Mouse (Mus musculus) spleen, adult 10 weeks (tissue): ENCODE results near the gene Vax2. TPM values are rescaled to one million over a fixed set of nuclear protein-coding genes. Genes with fewer than 3 reads are reported as not detected.

Experiments used
- polyA plus RNA-seq: library from polyadenylated mRNA; stranded (reverse); fragments of 350-450 nt; fragmentation: Illumina TruSeq; extraction: RNeasy Lipid Tissue Mini Kit (QIAGEN cat#74804); gene quantifications from one replicate; pipeline ENCODE4 v1.2.3, GENCODE M21; 2015; ENCODE audit warnings: low replicate concordance; ENCODE audit not compliant: insufficient read depth

The Vax2 gene
- not detected for polyA plus RNA-seq

DNA sequence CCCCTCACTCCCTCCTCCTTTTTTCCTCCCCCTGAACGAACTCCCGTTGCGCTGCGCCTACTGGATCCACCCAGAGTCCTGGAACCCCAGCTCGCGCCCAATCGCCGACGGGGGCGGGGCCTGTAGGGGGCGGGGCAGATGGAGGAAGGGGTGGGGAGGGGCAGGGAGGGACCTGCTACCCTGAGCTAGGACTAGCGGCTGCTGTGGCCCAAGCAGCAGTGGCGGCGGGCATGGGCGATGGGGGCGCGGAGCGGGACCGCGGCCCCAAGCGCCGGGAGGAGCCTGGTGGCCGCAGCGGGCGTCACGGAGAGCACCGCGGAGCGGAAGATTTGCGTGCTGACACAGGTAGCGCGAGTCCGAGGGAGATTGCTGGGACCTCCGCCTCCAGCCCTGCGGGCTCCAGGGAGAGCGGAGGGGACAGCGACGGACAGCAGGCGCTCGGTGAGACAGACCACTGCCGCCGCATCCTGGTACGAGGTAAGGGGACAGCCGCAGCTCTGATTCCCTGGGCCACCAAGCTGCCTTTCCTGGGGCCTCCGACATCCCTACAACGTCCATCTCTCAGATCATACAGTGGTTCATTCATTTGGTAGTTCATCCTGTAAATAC lies at the start of gene Vax2:
Gene Vax2 (plus strand): TSS at position 198 of the 609 bp plus-strand sequence.

DNA sequence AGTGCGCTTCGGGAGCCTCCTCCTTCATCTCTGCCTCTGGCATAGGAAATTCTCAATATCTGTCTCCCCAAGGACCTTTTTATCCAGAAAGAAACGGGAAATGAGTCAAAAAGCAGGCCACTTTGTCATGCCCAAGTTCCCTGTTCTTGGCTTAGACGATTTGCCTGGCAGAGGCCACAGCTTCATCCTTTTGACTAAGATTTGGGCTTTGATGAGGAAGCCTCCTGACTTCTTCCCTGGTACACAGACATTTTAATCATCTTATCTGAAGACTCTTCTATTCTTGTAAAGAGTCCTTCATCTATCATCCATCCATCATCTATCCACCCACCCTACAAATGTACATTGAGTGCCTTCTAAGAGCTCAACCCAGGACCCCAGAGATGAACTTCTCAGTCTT lies 33.3 kb upstream of the Vax2 start, which contains the start of gene Cd207:
Gene Cd207 (minus strand): TSS at position 101 of the 400 bp plus-strand sequence.

DNA sequence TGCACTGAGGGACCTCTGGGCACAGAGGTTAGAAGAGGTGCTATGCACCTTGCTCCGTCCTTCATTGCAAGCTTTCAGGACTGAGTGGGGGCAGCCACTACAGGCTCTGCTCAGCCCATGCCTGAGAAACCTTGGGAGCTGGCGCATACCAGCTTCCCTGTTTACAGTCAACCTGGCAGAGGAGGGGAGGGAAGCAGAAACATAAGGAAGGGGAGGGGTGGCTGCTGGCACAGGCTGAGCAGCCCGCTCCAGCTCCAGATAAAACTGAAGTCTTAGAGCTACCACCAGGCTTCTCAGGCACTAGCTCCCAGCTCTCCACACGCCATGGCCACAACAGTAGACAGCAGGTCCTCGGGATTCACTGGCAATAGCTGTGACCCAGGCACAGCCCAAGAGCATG lies 31.7 kb downstream of the Vax2 start, which contains the start of gene Atp6v1b1:
Gene Atp6v1b1 (plus strand): TSS at position 230 of the 400 bp plus-strand sequence.

DNA sequence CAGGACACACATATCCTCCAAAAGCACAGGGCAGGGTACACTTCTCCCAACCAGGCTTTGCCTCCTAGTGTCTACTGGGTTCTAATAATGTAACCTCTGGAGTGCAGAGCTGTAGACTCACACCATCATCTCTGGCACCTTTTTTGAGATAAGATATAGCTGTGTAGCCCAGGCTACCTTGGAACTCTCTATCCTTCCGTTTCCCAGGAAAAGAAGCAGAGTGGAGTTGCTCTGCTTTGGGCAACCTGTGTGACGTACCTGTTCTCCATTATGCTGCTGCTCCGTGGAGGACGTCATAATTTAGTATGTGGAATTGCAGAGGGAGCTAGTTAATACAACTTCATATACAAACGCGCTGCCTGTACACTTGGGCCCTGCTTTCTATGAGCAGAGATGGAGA lies 51.3 kb downstream of the Vax2 start, which contains the start of gene Ankrd53:
Gene Ankrd53 (plus strand): TSS at position 301 of the 400 bp plus-strand sequence.

DNA sequence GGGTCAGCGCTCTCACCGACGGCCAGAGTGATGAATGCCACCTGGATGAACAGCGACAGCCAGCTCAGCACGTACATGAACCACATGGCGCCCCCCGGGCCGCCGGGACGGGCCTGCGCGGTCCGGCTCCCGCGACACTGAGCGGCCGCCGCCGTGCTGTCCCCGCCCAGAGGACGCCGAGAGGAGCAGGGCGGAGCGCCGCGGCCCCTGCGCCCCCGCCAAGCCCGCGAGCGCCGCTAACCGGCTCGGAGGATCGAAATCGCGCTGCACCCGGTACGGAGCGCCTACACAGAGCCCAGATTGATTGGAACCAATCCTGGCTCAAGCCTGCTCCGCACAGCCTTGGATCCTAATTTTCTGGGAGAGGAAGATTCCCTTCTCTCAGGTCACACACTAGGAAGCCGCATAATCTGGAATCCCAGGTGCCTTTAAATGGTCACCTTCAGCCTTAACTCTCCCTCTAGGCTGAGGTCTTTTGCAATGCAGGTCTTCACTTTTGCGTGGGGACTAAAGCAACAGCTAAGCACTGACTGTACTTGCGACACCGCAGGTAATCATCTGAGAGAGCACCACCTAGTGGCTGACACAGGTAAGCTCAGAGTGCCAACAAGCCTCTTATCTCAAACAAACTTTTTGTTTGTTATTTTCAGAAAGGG lies 64.7 kb downstream of the Vax2 start, which contains the start of gene Tex261:
Gene Tex261 (minus strand): TSS at position 176 of the 656 bp plus-strand sequence.

Other genes starting within 250 kb of the Vax2 start
- gene Dguok, start 204.3 kb upstream of the Vax2 start, polyA plus RNA-seq: 75.7 TPM
- 11.0 TPM for gene Actg2, start 175.0 kb upstream of the Vax2 start, polyA plus RNA-seq
- 23.9 TPM for gene Stambp, start 138.5 kb upstream of the Vax2 start, polyA plus RNA-seq
- gene Clec4f, start 55.1 kb upstream of the Vax2 start, polyA plus RNA-seq: not detected
- 3.3 TPM for gene Cd207, start 33.4 kb upstream of the Vax2 start, polyA plus RNA-seq
- gene Atp6v1b1, start 31.7 kb downstream of the Vax2 start, polyA plus RNA-seq: not detected
- not detected for gene Ankrd53, start 51.4 kb downstream of the Vax2 start, polyA plus RNA-seq
- gene Tex261, start 64.5 kb downstream of the Vax2 start, polyA plus RNA-seq: 46.2 TPM
- gene Nagk, start 83.7 kb downstream of the Vax2 start, polyA plus RNA-seq: 34.6 TPM
- gene Paip2b, start 120.5 kb downstream of the Vax2 start, polyA plus RNA-seq: 34.6 TPM
- gene Zfp638, start 155.8 kb downstream of the Vax2 start, polyA plus RNA-seq: 186 TPM